Mouse (Mus musculus): Measurements from ENCODE around the gene Rapgef6. TPM values are rescaled to one million over a fixed set of nuclear protein-coding genes. Genes with fewer than 3 reads are reported as not detected.

Rapgef6 gene
- total RNA-seq, 2 experiments from 2014 or later: 31.8 to 33.1 TPM

GRCm38 (mm10) chr11:54673575-54674298 is 151.1 kb downstream of the Rapgef6 start:
- intact Hi-C loops (cut with DNase I): no loop called here
- DNase-seq (ENCODE audit: low spot score in 2 of 2): no peak

- DNase-seq (ENCODE audit: low spot score in 2 of 2): peak; percentile 10 to 49
- intact Hi-C loops (cut with DNase I): no loop called here
Measured at GRCm38 (mm10) chr11:54675792-54676489, 153.3 kb downstream of the Rapgef6 start.

GRCm38 (mm10) chr11:54679141-54679540 is 156.5 kb downstream of the Rapgef6 start:
- intact Hi-C loops (cut with DNase I): no loop called here

GRCm38 (mm10) chr11:54684831-54685230 is 162.2 kb downstream of the Rapgef6 start:
- intact Hi-C loops (cut with DNase I): no loop called here
- DNase-seq (ENCODE audit: low spot score in 2 of 2): no peak

More at GRCm38 (mm10) chr11:54679141-54679540, 156.5 kb downstream of the Rapgef6 start:
- no peak for DNase-seq (ENCODE audit: low spot score in 2 of 2)

- intact Hi-C loops (cut with DNase I): no loop called here
- no peak for DNase-seq (ENCODE audit: low spot score in 2 of 2)
Measured at GRCm38 (mm10) chr11:54690171-54690570, 167.5 kb downstream of the Rapgef6 start.

- intact Hi-C loops (cut with DNase I): no loop called here
- DNase-seq (ENCODE audit: low spot score in 2 of 2): peak; percentile 17 to 32
Measured at GRCm38 (mm10) chr11:54691179-54691578, 168.5 kb downstream of the Rapgef6 start.

GRCm38 (mm10) chr11:54693696-54694095 is 171.0 kb downstream of the Rapgef6 start:
- no peak for DNase-seq (ENCODE audit: low spot score in 2 of 2)
- intact Hi-C loops (cut with DNase I): no loop called here

- no peak for DNase-seq (ENCODE audit: low spot score in 2 of 2)
Measured at GRCm38 (mm10) chr11:54694291-54694690, 171.6 kb downstream of the Rapgef6 start.

GRCm38 (mm10) chr11:54695951-54696350 is 173.3 kb downstream of the Rapgef6 start:
- intact Hi-C loops (cut with DNase I): no loop called here
- DNase-seq (ENCODE audit: low spot score in 2 of 2): no peak

More at GRCm38 (mm10) chr11:54694291-54694690, 171.6 kb downstream of the Rapgef6 start:
- intact Hi-C loops (cut with DNase I): no loop called here

- intact Hi-C loops (cut with DNase I): no loop called here
- DNase-seq (ENCODE audit: low spot score in 2 of 2): no peak
Measured at GRCm38 (mm10) chr11:54697611-54698010, 175.0 kb downstream of the Rapgef6 start.

- intact Hi-C loops (cut with DNase I): no loop called here
- no peak for DNase-seq (ENCODE audit: low spot score in 2 of 2)
Measured at GRCm38 (mm10) chr11:54698636-54699035, 176.0 kb downstream of the Rapgef6 start.

GRCm38 (mm10) chr11:54699972-54700371 is 177.3 kb downstream of the Rapgef6 start:
- no peak for DNase-seq (ENCODE audit: low spot score in 2 of 2)
- intact Hi-C loops (cut with DNase I): loop anchor here (5.0 to 10.0 kb wide), 3 partner anchors 147 to 285 kb away; no protein-coding TSS in a partner anchor

- no peak for DNase-seq (ENCODE audit: low spot score in 2 of 2)
- intact Hi-C loops (cut with DNase I): loop anchor here (2.0 to 10.0 kb wide), 4 partner anchors 85 to 283 kb away; partner anchors contain the start of gene Cdc42se2
Measured at GRCm38 (mm10) chr11:54701848-54702247, 179.2 kb downstream of the Rapgef6 start.

- peak; percentile 72 to 86 for DNase-seq (ENCODE audit: low spot score in 2 of 2)
- intact Hi-C loops (cut with DNase I): loop anchor here (1.0 to 10.0 kb wide), 5 partner anchors 83 to 281 kb away; partner anchors contain the start of gene Cdc42se2
Measured at GRCm38 (mm10) chr11:54703306-54703705, 180.7 kb downstream of the Rapgef6 start.

- DNase-seq (ENCODE audit: low spot score in 2 of 2): no peak
- intact Hi-C loops (cut with DNase I): loop anchor here (10.0 kb wide), 1 partner anchor 277 kb away; no protein-coding TSS in a partner anchor
Measured at GRCm38 (mm10) chr11:54708153-54708552, 185.5 kb downstream of the Rapgef6 start.

- peak in 1 of 2 experiments; percentile 20 for DNase-seq (ENCODE audit: low spot score in 2 of 2)
- intact Hi-C loops (cut with DNase I): loop anchor here (10.0 kb wide), 1 partner anchor 275 kb away; no protein-coding TSS in a partner anchor
Measured at GRCm38 (mm10) chr11:54709645-54710044, 187.0 kb downstream of the Rapgef6 start.

GRCm38 (mm10) chr11:54710512-54711293 is 188.1 kb downstream of the Rapgef6 start:
- no peak for DNase-seq (ENCODE audit: low spot score in 2 of 2)
- intact Hi-C loops (cut with DNase I): no loop called here

- no peak for DNase-seq (ENCODE audit: low spot score in 2 of 2)
- intact Hi-C loops (cut with DNase I): no loop called here
Measured at GRCm38 (mm10) chr11:54712849-54713248, 190.2 kb downstream of the Rapgef6 start.

GRCm38 (mm10) chr11:54717893-54718292 is 195.2 kb downstream of the Rapgef6 start:
- intact Hi-C loops (cut with DNase I): no loop called here
- DNase-seq (ENCODE audit: low spot score in 2 of 2): no peak

GRCm38 (mm10) chr11:54718601-54719000 is 196.0 kb downstream of the Rapgef6 start:
- peak in 1 of 2 experiments; percentile 21 for DNase-seq (ENCODE audit: low spot score in 2 of 2)
- intact Hi-C loops (cut with DNase I): no loop called here
